Mouse (Mus musculus) intestine, embryonic 14.5 days (tissue): ENCODE data around the gene Usp50. TPM values are rescaled to one million over a fixed set of nuclear protein-coding genes. Genes with fewer than 3 reads are reported as not detected.
A peak's percentile ranks its signal among the peaks of the same experiment; 100 is the strongest.

Source experiments
- ATAC-seq: fragments of 200-750 bp; cut with Nextera tagmentation; replicated peaks from 2 replicates; pipeline ENCODE4 v1.8.0; 2017; ENCODE audit warnings: low read depth, moderate number of reproducible peaks, moderate TSS enrichment, moderate library complexity; ENCODE audit not compliant: low FRiP score, low TSS enrichment
- DNase-seq: peaks from one replicate; pipeline ENCODE4 v3.0.0-alpha.2; 2018; ENCODE audit warnings: low spot score
- H3K27ac ChIP-seq: fragments of 300-500 bp; sonication (generic); 2 replicates; pipeline ENCODE4 v1.5.1; 2014; ENCODE audit warnings: low read depth, mild to moderate bottlenecking, control low read depth
- H3K27me3 ChIP-seq: fragments of 300-500 bp; sonication (generic); replicated peaks from 2 replicates; pipeline ENCODE4 v1.6.1; 2014; ENCODE audit warnings: low read length, control low read depth; ENCODE audit not compliant: control insufficient read depth, insufficient read depth
- H3K36me3 ChIP-seq: fragments of 300-500 bp; sonication (generic); 2 replicates; pipeline ENCODE4 v1.6.1; 2014; ENCODE audit warnings: low read length, control low read depth; ENCODE audit not compliant: control insufficient read depth, insufficient read depth
- H3K4me1 ChIP-seq: fragments of 300-500 bp; sonication (generic); replicated peaks from 2 replicates; pipeline ENCODE4 v1.6.1; 2014; ENCODE audit warnings: low read length, control low read depth, mixed read lengths; ENCODE audit not compliant: control insufficient read depth, insufficient read depth
- H3K4me2 ChIP-seq: fragments of 300-500 bp; sonication (generic); 2 replicates; pipeline ENCODE4 v1.6.1; 2014; ENCODE audit warnings: low read length
- H3K4me3 ChIP-seq: fragments of 300-500 bp; sonication (generic); 2 replicates; pipeline ENCODE4 v1.5.1; 2014; ENCODE audit warnings: low read depth, low read length, control low read depth, mixed read lengths
- H3K9ac ChIP-seq: fragments of 300-500 bp; sonication (generic); 2 replicates; pipeline ENCODE4 v1.6.1; 2014; ENCODE audit warnings: mild to moderate bottlenecking, low read length
- H3K9me3 ChIP-seq: fragments of 300-500 bp; sonication (generic); 2 replicates; pipeline ENCODE4 v1.6.1; 2016; ENCODE audit warnings: low read length, control low read depth; ENCODE audit not compliant: control insufficient read depth
- WGBS: fragments of 180-500 bp; shearing (Covaris S2); extraction: QIAGEN DNeasy Blood & Tissue Kit; methylation state at CpG from one replicate; pipeline ENCODE4 v1.1.7; 2014; 5-methylcytosine and 5-hydroxymethylcytosine counted together
- polyA plus RNA-seq: library from polyadenylated mRNA; unstranded; fragments of >200 nt; fragmentation: Nextera tagmentation; extraction: Ambion mirVana; gene quantifications from 2 replicates; pipeline ENCODE4 v1.2.1, GENCODE M21; 2014

The Usp50 gene
- polyA plus RNA-seq, 1 experiment from 2014 or later = 2.4 TPM

DNA sequence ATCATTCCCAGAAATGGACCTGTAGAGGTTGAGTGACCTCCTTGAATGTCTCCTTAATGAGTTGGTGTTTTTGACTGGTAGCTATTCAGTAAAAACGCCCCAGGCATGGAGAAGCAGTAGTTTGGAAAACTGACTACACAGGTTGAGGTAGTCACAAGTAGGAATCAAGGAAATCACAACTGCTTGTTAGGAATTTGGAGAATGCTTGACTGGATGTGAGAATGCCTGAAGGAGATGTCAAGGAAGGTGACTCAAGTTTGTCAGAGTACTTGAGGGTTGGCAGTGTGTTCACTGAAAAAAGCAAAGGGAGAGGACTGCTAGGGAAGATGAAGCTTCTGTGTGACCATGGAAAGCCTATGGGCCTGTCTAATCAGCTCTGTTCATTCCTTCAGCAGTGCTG lies 105.9 kb downstream of the Usp50 start:
- peaks cover 16% of the 10 kb centered on the region for H3K4me1 ChIP-seq
- H3K27ac ChIP-seq = no peak overlapping the region
- no peak overlapping the region for H3K4me2 ChIP-seq
- H3K36me3 ChIP-seq = peaks cover 8% of the 10 kb centered on the region; the same call in 1 of the 2 replicates
- no peak overlapping the region for H3K4me3 ChIP-seq
- peaks cover 6% of the 10 kb centered on the region for H3K9me3 ChIP-seq
- WGBS = 90% methylated on average over 1 of the region's 1 CpGs
- no peaks in the 10 kb centered on the region for H3K27me3 ChIP-seq
- DNase-seq (no peak), ATAC-seq (no peak)
- no peak overlapping the region for H3K9ac ChIP-seq

DNA sequence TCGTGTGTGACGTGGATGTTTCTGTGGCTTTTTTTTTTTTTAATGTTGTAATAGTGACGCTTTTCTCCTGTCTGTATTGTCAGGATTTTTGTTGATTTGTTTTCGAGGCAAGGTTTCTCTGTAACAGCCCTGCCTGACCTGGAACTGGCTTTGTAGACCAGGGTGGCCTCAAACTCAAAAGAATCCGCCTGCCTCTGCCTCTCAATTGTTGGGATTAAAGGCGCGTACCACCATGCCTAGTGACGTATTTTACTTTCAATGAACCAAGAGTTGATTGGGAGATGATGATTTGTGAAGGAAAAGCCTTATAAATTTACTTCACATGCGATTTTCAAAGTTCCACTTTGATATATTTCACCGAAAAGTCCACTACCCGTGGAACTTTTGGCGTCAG lies 107.2 kb downstream of the Usp50 start, which contains the start of gene Gabpb1:
Gene Gabpb1, minus strand, starts transcription at position 216 of the 394 bp plus-strand sequence.
- H3K27me3 ChIP-seq = no peaks in the 10 kb centered on the region
- peaks cover 8% of the 10 kb centered on the region; the same call in 1 of the 2 replicates for H3K36me3 ChIP-seq
- peak within 1 kb of the TSS; percentile 96 for H3K4me3 ChIP-seq
- WGBS = 23% methylated on average over 12 of the region's 12 CpGs
- DNase-seq (no peak), ATAC-seq (no peak)
- peaks cover 18% of the 10 kb centered on the region for H3K4me1 ChIP-seq
- H3K9ac ChIP-seq = peak within 1 kb of the TSS; percentile 98
- H3K9me3 ChIP-seq = peaks cover 6% of the 10 kb centered on the region
- peak within 1 kb of the TSS; percentile 100 for H3K27ac ChIP-seq
- H3K4me2 ChIP-seq = peak within 1 kb of the TSS; percentile 82

DNA sequence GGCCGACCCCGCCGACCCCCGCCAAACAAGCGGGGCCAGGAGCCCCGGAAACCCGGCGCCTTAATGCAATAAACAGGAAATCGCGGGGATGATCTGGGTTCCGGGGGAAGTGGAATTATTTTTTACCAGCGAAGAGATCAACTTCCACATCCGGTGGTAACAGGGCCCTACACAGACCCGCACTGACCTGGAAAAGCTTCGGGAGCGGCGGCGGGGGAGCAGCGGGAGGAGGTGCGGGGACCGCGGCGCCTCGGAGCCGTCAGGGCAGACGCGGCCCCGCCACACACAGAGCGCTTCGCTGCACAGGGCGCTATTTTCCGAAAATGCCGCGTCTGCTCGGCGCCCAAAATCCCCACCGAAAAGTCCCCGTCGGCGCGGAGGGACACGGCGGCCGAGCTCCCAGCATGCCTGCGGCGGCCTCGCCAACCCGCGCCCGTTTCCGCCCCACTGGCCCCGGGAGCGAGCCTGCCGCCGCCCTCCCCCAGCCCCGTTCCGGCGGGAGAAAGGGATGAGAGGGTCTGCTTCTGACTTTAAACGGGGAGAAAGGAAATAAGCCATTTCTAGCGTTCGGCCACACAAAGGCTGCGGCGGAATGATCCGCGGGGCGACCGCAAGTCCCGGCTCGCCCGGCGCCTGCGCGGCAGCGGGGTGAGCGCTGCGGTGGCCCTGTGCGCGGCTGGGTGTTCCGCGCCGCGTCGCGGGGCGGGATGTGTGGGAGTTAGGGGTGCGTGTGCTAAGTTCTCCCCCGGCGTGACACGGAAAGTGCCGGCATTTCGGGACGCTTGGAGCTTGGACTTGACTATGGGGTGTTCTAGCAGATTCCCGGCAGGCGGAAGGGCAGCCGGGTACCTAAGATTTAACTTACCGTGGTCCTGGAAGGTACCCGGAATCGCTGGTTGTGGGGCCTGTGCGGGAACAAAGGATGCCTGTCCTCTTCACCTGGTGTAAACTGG lies 107.8 kb downstream of the Usp50 start:
- Histone ChIP-seq H3K36me3 (peaks cover 5% of the 10 kb centered on the region; the same call in 1 of the 2 replicates), H3K4me3 (peak overlapping the region; percentile 96), H3K9me3 (peaks cover 2% of the 10 kb centered on the region), H3K27ac (peak overlapping the region; percentile 100), H3K4me1 (peaks cover 18% of the 10 kb centered on the region), H3K4me2 (peak overlapping the region; percentile 82), H3K27me3 (no peaks in the 10 kb centered on the region), H3K9ac (peak overlapping the region; percentile 98)
- ATAC-seq (peak; percentile 91), DNase-seq (peak; percentile 96)
- under 1% methylated on average over 99 of the region's 99 CpGs for WGBS

DNA sequence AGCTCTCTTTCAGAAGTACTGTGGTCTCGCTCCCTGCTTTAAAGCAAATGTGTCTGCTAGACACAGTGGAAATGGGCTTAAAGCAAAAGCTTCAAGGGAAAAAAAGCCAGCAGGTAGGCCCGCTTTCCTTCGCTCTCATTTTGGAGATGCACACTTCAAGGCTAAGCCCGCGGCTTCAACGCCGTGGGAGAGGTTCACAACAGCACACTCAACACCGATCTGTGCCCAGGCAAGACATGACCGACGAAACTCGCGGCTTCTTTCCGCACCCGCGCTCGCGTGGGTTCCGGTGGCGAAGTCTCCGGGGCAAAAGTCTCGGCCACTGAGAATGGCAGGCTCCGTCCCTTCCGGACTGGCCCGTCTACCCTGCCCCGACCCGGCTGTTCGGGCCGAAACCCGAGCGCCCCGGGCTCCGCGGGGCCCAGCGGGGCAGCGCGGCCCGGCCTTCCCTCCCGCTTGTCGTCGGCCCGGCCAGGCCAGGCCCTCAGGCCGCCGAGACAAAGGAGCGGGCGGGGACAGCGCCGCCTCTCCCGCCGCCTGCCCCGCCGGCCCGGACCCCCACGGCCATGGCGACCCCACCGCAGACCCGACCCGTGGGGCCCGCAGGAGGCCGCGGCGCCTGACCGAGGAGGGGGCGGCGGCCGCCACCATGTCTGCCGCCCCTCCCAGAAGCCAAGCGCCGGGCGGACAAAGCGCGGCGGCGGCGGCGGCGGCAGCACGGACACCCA lies 108.7 kb downstream of the Usp50 start:
- peak overlapping the region; percentile 100 for H3K27ac ChIP-seq
- DNase-seq (peak; percentile 80), ATAC-seq (peak; percentile 67)
- H3K4me3 ChIP-seq = peak overlapping the region; percentile 96
- peaks cover 18% of the 10 kb centered on the region for H3K4me1 ChIP-seq
- H3K36me3 ChIP-seq = peaks cover 2% of the 10 kb centered on the region; the same call in 1 of the 2 replicates
- peak overlapping the region; percentile 93 for H3K4me2 ChIP-seq
- peak overlapping the region; percentile 98 for H3K9ac ChIP-seq
- no peaks in the 10 kb centered on the region for H3K27me3 ChIP-seq
- under 1% methylated on average over 75 of the region's 77 CpGs for WGBS
- no peaks in the 10 kb centered on the region for H3K9me3 ChIP-seq

DNA sequence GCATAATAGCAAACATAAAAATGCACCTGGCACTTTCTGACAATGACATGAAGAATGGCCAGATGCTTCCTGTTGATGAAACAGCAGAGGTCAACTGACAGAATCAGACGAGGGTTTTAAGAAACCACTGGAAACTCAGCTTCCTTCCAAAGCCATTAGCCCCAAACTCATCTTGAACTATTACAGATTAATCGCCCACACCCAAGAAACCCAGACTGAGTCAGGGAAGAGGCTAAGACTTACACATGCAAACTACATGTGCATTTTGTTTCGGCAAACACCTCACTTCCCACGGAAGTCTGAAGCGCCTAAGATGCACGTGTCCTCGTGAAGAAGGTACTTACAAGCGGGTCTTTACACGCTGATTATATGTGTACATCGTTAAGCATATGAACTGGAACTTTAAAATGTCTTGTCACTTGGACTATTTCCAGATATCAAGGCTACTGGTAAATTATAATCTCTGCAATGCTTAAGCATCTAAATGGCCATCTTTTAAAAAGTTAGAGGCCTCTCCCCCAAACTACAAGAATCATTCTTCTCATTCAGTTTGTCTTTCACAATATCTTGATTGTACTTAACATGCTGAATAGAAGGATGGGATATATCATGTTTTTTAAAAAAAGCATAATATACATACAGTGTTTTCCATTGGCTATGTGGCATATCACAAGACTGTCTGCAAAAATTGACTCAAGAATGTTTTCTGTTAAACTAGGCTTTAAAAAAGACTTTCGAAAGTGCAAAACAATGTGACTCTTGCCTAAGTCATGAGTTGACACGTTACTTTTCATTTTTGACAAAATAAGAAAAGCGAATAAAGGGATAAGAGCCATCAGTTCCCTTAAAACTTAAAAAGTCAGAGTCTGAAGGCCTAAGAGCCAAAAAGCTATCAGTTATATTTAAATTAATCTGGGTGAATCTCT lies 109.7 kb downstream of the Usp50 start:
- 60% methylated on average over 13 of the region's 13 CpGs for WGBS
- no peak for ATAC-seq
- no peaks in the 10 kb centered on the region for H3K27me3 ChIP-seq
- peak overlapping the region; percentile 96 for H3K4me3 ChIP-seq
- H3K4me2 ChIP-seq = peak overlapping the region; percentile 93
- H3K36me3 ChIP-seq = peaks cover 2% of the 10 kb centered on the region; the same call in 1 of the 2 replicates
- peaks cover 21% of the 10 kb centered on the region for H3K4me1 ChIP-seq
- no peaks in the 10 kb centered on the region for H3K9me3 ChIP-seq
- DNase-seq = no peak
- H3K9ac ChIP-seq = peak overlapping the region; percentile 98
- peak overlapping the region; percentile 100; the same call in 1 of the 2 replicates for H3K27ac ChIP-seq

DNA sequence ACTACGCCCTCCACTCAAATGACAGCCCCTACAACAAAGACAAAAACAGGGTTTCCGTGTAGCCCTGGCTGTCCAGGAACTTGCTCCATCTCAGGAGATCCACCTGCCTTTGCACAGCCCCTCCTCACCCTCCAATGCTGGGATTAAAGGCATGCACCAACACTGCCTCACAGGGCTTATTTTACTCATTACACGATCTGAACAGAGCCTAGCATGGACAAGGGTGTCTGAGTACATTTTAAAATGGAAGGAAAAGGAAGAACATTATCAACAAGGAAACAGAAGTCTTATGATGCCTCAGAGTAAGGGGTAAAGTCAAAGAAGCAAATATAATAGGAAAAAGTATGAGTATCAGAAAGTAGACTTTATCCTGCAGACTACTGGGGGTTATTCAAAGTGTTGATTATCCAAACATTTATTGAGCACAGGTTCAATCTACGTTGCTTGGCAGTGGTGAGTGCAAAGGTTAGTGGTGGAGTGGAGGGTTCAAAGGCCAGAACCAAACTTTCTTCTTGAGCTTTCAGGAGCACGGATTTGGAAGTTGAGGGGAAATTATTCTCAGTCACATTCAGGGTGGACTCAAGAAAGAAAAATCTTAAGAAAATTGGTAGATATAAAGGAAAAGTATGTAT lies 114.5 kb downstream of the Usp50 start:
- Histone ChIP-seq H3K36me3 (no peaks in the 10 kb centered on the region), H3K4me2 (no peak overlapping the region), H3K27ac (no peak overlapping the region), H3K27me3 (no peaks in the 10 kb centered on the region), H3K4me1 (peaks cover 19% of the 10 kb centered on the region), H3K9ac (no peak overlapping the region), H3K9me3 (no peaks in the 10 kb centered on the region), H3K4me3 (no peak overlapping the region)
- WGBS = 85% methylated on average over 5 of the region's 5 CpGs
- ATAC-seq (no peak), DNase-seq (no peak)

DNA sequence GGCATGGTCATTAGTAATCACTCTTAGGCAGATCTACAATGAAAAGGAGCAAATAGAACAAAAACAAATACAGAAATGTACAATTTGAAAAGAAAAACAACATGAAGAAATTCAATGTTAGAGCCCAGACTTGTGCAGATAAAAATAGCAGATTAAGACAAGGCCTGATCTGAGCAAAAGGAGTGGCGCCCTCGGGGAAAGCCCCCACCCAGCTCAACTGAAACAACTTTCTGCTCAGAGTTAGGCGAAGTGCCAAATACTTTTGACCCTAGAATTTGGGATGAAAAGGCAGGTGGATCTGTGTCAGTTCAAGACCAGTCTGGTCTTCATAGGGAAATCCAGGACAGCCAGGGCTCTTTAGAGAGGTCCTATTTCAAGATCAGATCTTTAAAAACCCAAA lies 117.3 kb downstream of the Usp50 start:
- H3K27me3 ChIP-seq = no peaks in the 10 kb centered on the region
- no peak overlapping the region for H3K4me3 ChIP-seq
- no peak overlapping the region for H3K4me2 ChIP-seq
- no peaks in the 10 kb centered on the region for H3K36me3 ChIP-seq
- H3K9me3 ChIP-seq = no peaks in the 10 kb centered on the region
- H3K4me1 ChIP-seq = 0 out of 2 replicates have a peak, but pooled peaks cover 3% of the 10 kb centered on the region
- no peak overlapping the region for H3K27ac ChIP-seq
- ATAC-seq = no peak
- WGBS = 90% methylated on average over 3 of the region's 3 CpGs
- H3K9ac ChIP-seq = no peak overlapping the region
- DNase-seq = no peak
